Mouse (Mus musculus) midbrain, embryonic 12.5 days (tissue): ENCODE measurements at regions not wholly inside any gene's neighbourhood (a gene's known extent, or its start where the extent isn't known, plus 50 kb on each side); places are given as distances from the start of the nearest gene placed in this dataset.

Source experiments
- ATAC-seq: fragments of 200-750 bp; cut with Nextera tagmentation; 2 replicates; pipeline ENCODE4 v1.8.0; 2017; ENCODE audit warnings: low read depth, moderate TSS enrichment, moderate library complexity; ENCODE audit not compliant: low FRiP score
- H3K27ac ChIP-seq: fragments of 300-500 bp; sonication (generic); replicated peaks from 2 replicates; pipeline ENCODE4 v1.5.1; 2016; ENCODE audit warnings: mild to moderate bottlenecking
- H3K27me3 ChIP-seq: fragments of 300-500 bp; sonication (generic); 2 replicates; pipeline ENCODE4 v1.6.1; 2016; ENCODE audit warnings: mild to moderate bottlenecking
- H3K36me3 ChIP-seq: fragments of 300-500 bp; sonication (generic); 2 replicates; pipeline ENCODE4 v1.6.1; 2016
- H3K4me1 ChIP-seq: fragments of 300-500 bp; sonication (generic); 2 replicates; pipeline ENCODE4 v1.6.1; 2016
- H3K4me2 ChIP-seq: fragments of 300-500 bp; sonication (generic); replicated peaks from 2 replicates; pipeline ENCODE4 v1.6.1; 2016; ENCODE audit warnings: mild to moderate bottlenecking, moderate library complexity
- H3K4me3 ChIP-seq: fragments of 300-500 bp; sonication (generic); 2 replicates; pipeline ENCODE4 v1.5.1; 2016; ENCODE audit warnings: mild to moderate bottlenecking
- H3K9ac ChIP-seq: fragments of 300-500 bp; sonication (generic); replicated peaks from 2 replicates; pipeline ENCODE4 v1.6.1; 2016; ENCODE audit warnings: mild to moderate bottlenecking, moderate library complexity
- H3K9me3 ChIP-seq: fragments of 300-500 bp; sonication (generic); 2 replicates; pipeline ENCODE4 v1.6.1; 2016; ENCODE audit warnings: mild to moderate bottlenecking
- WGBS: fragments of 180-500 bp; shearing (Covaris S2); methylation state at CpG from one replicate; pipeline ENCODE4 v1.1.7; 2016; 5-methylcytosine and 5-hydroxymethylcytosine counted together

DNA sequence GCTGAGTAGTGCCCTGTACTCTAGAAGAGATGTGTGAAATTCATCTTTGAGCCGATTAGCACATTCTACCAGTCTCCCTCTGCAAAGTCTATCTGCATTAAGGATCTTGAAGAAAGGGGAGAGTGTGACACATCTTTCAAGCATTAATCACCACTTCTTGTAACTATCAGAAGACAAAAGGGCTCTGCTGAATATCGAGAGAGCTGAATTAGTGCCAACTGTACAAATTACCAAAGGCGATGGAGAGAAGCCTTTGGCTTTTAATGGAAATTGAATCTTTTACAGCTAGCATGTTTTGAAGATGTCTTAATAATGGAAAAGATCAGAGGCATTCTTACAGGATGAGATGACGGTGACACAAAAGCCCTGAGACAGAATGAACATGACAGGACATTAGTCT is 97.2 kb upstream of the Pam start:
- Histone ChIP-seq H3K27me3 (peaks cover 27% of the 10 kb centered on the region), H3K9me3 (0 out of 2 replicates have a peak, but pooled peaks cover 5% of the 10 kb centered on the region), H3K4me1 (peaks cover 35% of the 10 kb centered on the region), H3K9ac (no peak overlapping the region), H3K27ac (peak overlapping the region; percentile 22; the same call in 1 of the 2 replicates), H3K4me2 (no peak overlapping the region), H3K4me3 (no peak overlapping the region), H3K36me3 (no peaks in the 10 kb centered on the region)
- ATAC-seq: no peak
- WGBS: 63% methylated on average over 4 of the region's 4 CpGs

DNA sequence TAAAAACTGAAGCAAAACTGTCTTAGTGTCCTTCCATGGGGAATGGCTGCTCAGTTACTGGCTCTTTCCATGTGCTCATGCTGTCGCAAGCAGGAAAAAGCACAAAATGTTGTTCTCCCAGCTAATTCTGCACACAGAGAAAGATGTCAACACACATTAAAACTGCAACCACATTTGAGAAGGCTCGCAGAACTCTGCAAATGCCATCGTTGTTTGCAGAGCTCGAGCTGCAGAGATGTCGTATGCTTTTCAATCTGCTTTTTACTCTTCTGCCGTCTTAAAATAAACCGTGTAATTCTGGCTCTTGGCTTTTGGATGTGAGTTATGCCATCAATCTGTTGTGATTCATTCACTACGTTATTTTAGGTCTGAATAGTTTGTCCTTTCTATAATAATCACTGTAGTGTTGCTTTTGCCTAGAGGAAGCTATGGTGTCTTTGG is 96.6 kb upstream of the Pam start:
- peaks cover 35% of the 10 kb centered on the region for H3K4me1 ChIP-seq
- no peak overlapping the region for H3K27ac ChIP-seq
- H3K36me3 ChIP-seq: no peaks in the 10 kb centered on the region
- peaks cover 25% of the 10 kb centered on the region for H3K27me3 ChIP-seq
- H3K4me2 ChIP-seq: no peak overlapping the region
- no peak overlapping the region for H3K9ac ChIP-seq
- ATAC-seq: no peak
- H3K9me3 ChIP-seq: 0 out of 2 replicates have a peak, but pooled peaks cover 5% of the 10 kb centered on the region
- no peak overlapping the region for H3K4me3 ChIP-seq
- 44% methylated on average over 8 of the region's 8 CpGs for WGBS

DNA sequence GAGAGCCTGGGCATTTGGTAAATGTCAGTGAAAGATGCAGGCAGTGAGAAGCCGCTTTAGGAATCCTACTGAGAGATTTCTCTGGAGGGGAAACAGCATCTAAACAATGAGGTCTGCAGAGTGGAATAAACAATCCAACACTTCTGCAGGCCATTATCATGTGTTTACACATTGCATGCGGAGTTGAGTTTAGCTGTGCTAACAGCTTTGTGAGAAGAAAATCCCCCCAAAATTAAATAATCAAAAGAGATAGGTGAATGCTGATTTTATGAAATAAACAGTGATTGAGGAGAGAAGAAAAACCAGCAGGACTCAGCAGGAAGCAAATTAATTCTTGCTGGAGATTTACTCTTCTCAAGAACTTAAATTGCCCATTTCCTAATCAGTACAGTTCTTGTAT is 95.9 kb upstream of the Pam start:
- peak overlapping the region; percentile 81 for H3K27ac ChIP-seq
- H3K4me1 ChIP-seq: peaks cover 35% of the 10 kb centered on the region
- no peak overlapping the region for H3K4me3 ChIP-seq
- 8% methylated on average over 2 of the region's 2 CpGs for WGBS
- H3K9ac ChIP-seq: no peak overlapping the region
- no peaks in the 10 kb centered on the region for H3K36me3 ChIP-seq
- H3K4me2 ChIP-seq: peak overlapping the region; percentile 3; the same call in 1 of the 2 replicates
- H3K27me3 ChIP-seq: peaks cover 31% of the 10 kb centered on the region
- 0 out of 2 replicates have a peak, but pooled peaks cover 5% of the 10 kb centered on the region for H3K9me3 ChIP-seq
- no peak for ATAC-seq

DNA sequence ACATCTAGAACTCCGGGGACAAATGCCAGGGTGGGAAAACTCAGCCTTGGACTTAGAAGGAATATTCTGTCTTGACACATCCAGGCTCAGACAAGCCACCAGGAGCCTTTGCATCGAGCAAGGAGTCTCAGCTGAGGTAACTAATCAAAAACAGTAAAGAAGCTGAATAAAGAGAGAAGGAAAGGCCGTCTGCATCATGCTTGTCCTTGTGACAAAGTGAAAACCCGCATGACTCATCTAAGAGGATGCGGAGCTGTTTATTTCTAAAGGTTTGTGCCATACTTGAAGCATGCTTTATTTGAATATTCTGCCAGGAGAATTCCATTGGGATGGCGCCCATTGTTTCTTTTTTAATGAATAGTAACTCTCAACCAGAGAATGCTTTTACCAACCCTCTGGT is 95.3 kb upstream of the Pam start:
- Histone ChIP-seq H3K4me2 (peak overlapping the region; percentile 22), H3K9ac (no peak overlapping the region), H3K4me1 (peaks cover 35% of the 10 kb centered on the region), H3K4me3 (no peak overlapping the region), H3K27me3 (peaks cover 37% of the 10 kb centered on the region), H3K36me3 (no peaks in the 10 kb centered on the region), H3K9me3 (0 out of 2 replicates have a peak, but pooled peaks cover 5% of the 10 kb centered on the region), H3K27ac (peak overlapping the region; percentile 81)
- 17% methylated on average over 6 of the region's 6 CpGs for WGBS
- ATAC-seq: peak; percentile 53

DNA sequence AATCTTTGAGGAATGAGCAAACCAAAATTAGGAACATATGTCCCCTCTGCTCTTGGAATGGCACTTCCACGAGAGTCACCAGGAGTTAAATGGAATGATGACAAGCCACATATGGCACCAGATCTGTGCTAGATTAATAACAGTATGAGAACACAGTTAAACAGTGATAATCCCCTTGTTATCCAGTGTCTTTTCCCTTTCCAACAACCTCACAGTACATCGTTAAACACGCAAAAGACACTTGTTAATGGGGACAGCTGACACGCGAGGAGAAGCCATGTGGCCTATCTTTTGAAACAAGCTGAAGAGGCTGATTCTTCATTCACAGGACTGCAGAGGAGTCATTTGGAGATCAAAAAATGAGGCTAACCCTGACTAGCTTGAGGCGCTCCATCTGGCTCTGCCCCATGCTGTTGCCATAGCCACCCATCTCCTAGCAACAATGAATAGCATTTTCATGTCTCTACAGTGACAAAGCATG is 94.6 kb upstream of the Pam start:
- Histone ChIP-seq H3K27me3 (peaks cover 38% of the 10 kb centered on the region), H3K27ac (peak overlapping the region; percentile 65), H3K4me2 (no peak overlapping the region), H3K4me3 (no peak overlapping the region), H3K4me1 (peaks cover 35% of the 10 kb centered on the region), H3K36me3 (no peaks in the 10 kb centered on the region), H3K9ac (no peak overlapping the region), H3K9me3 (0 out of 2 replicates have a peak, but pooled peaks cover 5% of the 10 kb centered on the region)
- 10% methylated on average over 6 of the region's 6 CpGs for WGBS
- peak; percentile 98 for ATAC-seq

GRCm38 (mm10) chr1:98180372-98180771 is 84.9 kb upstream of the Pam start:
- no peak overlapping the region for H3K27ac ChIP-seq
- H3K4me2 ChIP-seq: no peak overlapping the region
- 0 out of 2 replicates have a peak, but pooled peaks cover 5% of the 10 kb centered on the region for H3K4me1 ChIP-seq
- H3K36me3 ChIP-seq: no peaks in the 10 kb centered on the region
- peaks cover 4% of the 10 kb centered on the region; the same call in 1 of the 2 replicates for H3K27me3 ChIP-seq
- no peak overlapping the region for H3K9ac ChIP-seq
- H3K9me3 ChIP-seq: no peaks in the 10 kb centered on the region
- H3K4me3 ChIP-seq: no peak overlapping the region
- WGBS: 14% methylated on average over 6 of the region's 6 CpGs
- ATAC-seq: peak; percentile 35; the same call in 1 of the 2 replicates

GRCm38 (mm10) chr1:98179030-98179429 is 83.6 kb upstream of the Pam start:
- ATAC-seq: peak; percentile 50; the same call in 1 of the 2 replicates
- Histone ChIP-seq H3K27ac (no peak overlapping the region), H3K4me1 (peaks cover 14% of the 10 kb centered on the region; the same call in 1 of the 2 replicates), H3K36me3 (no peaks in the 10 kb centered on the region), H3K4me3 (no peak overlapping the region), H3K27me3 (no peaks in the 10 kb centered on the region), H3K9me3 (no peaks in the 10 kb centered on the region), H3K4me2 (no peak overlapping the region), H3K9ac (no peak overlapping the region)
- WGBS: 39% methylated on average over 1 of the region's 1 CpGs

DNA sequence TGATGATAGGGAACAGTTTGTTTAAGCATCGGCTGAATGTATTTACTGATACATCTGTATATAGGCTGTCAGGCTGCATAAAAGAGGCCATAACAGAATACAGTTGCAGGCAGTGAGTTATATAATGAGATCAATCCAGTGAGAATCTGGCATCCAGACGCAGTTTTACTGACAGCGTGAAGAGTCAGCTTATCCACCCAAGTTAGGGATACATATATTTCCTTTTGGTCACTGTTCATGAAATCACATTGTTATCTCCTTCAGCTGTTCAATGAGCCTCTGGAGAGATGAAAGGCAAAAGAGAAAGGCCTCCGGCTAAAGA is 79.3 kb upstream of the Pam start:
- ATAC-seq: no peak
- Histone ChIP-seq H3K4me2 (no peak overlapping the region), H3K4me1 (peaks cover 12% of the 10 kb centered on the region; the same call in 1 of the 2 replicates), H3K9me3 (no peaks in the 10 kb centered on the region), H3K36me3 (no peaks in the 10 kb centered on the region), H3K9ac (no peak overlapping the region), H3K27me3 (no peaks in the 10 kb centered on the region), H3K4me3 (no peak overlapping the region), H3K27ac (peak overlapping the region; percentile 60)
- 61% methylated on average over 4 of the region's 4 CpGs for WGBS

- Histone ChIP-seq H3K36me3 (no peaks in the 10 kb centered on the region), H3K4me3 (no peak overlapping the region), H3K27ac (peak overlapping the region; percentile 60), H3K9ac (no peak overlapping the region), H3K4me2 (no peak overlapping the region), H3K4me1 (peaks cover 12% of the 10 kb centered on the region; the same call in 1 of the 2 replicates), H3K27me3 (no peaks in the 10 kb centered on the region), H3K9me3 (no peaks in the 10 kb centered on the region)
- peak; percentile 79 for ATAC-seq
- WGBS: 63% methylated on average over 11 of the region's 11 CpGs
Measured at GRCm38 (mm10) chr1:98173907-98174810, 78.7 kb upstream of the Pam start.

GRCm38 (mm10) chr1:98173431-98173830 is 78.0 kb upstream of the Pam start:
- no peaks in the 10 kb centered on the region for H3K27me3 ChIP-seq
- no peak overlapping the region for H3K9ac ChIP-seq
- 0 out of 2 replicates have a peak, but pooled peaks have one; percentile 53 for ATAC-seq
- H3K9me3 ChIP-seq: no peaks in the 10 kb centered on the region
- no peaks in the 10 kb centered on the region for H3K36me3 ChIP-seq
- no peak overlapping the region for H3K4me3 ChIP-seq
- peaks cover 12% of the 10 kb centered on the region; the same call in 1 of the 2 replicates for H3K4me1 ChIP-seq
- H3K27ac ChIP-seq: no peak overlapping the region
- H3K4me2 ChIP-seq: no peak overlapping the region
- 69% methylated on average over 2 of the region's 2 CpGs for WGBS

- 85% methylated on average over 2 of the region's 2 CpGs for WGBS
- no peak overlapping the region for H3K4me3 ChIP-seq
- H3K36me3 ChIP-seq: no peaks in the 10 kb centered on the region
- no peak for ATAC-seq
- H3K4me1 ChIP-seq: peaks cover 12% of the 10 kb centered on the region; the same call in 1 of the 2 replicates
- H3K27me3 ChIP-seq: no peaks in the 10 kb centered on the region
- H3K9me3 ChIP-seq: no peaks in the 10 kb centered on the region
- no peak overlapping the region for H3K9ac ChIP-seq
- H3K27ac ChIP-seq: no peak overlapping the region
- no peak overlapping the region for H3K4me2 ChIP-seq
Measured at GRCm38 (mm10) chr1:98171291-98171690, 75.8 kb upstream of the Pam start.

DNA sequence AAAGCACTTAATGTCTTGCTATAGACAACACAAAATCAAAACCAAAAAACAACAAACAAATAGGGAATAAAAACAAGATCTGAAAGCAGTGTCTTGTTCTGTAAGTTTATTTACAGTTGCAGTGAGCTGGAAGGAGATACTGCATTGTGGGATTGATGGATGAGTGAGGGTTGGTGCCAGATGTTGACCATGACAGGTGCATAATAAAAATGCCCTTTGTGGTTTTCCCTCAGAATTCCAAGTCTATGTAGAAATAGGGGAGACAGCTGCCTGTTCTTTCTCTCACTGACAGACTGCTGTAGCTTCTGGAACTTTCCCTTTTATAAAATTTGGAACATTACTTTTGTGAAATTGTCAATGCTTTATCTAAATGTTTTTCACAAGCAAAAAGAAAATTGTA is 73.9 kb upstream of the Pam start:
- peaks cover 6% of the 10 kb centered on the region; the same call in 1 of the 2 replicates for H3K4me1 ChIP-seq
- no peak overlapping the region for H3K4me3 ChIP-seq
- H3K27ac ChIP-seq: no peak overlapping the region
- no peaks in the 10 kb centered on the region for H3K27me3 ChIP-seq
- H3K4me2 ChIP-seq: no peak overlapping the region
- ATAC-seq: no peak
- H3K36me3 ChIP-seq: no peaks in the 10 kb centered on the region
- H3K9ac ChIP-seq: no peak overlapping the region
- H3K9me3 ChIP-seq: no peaks in the 10 kb centered on the region
